Mouse (Mus musculus) frontal cortex, postnatal 10 days (tissue): Measurements from ENCODE around the gene Slc17a9.
A peak's percentile ranks its signal among the peaks of the same experiment; 100 is the strongest.
"Not testable (repeated sequence)": the region's sequence is repeated elsewhere in the genome, so short reads cannot be mapped to it uniquely, and the experiment has no call there.

Experiments
- DNase-seq, 2 experiments: peaks; one replicate each; pipeline ENCODE4 v3.0.0; 2022; ENCODE audit warnings: low spot score in 2 of 2, mixed read lengths in 1 of 2

Gene Slc17a9

DNA sequence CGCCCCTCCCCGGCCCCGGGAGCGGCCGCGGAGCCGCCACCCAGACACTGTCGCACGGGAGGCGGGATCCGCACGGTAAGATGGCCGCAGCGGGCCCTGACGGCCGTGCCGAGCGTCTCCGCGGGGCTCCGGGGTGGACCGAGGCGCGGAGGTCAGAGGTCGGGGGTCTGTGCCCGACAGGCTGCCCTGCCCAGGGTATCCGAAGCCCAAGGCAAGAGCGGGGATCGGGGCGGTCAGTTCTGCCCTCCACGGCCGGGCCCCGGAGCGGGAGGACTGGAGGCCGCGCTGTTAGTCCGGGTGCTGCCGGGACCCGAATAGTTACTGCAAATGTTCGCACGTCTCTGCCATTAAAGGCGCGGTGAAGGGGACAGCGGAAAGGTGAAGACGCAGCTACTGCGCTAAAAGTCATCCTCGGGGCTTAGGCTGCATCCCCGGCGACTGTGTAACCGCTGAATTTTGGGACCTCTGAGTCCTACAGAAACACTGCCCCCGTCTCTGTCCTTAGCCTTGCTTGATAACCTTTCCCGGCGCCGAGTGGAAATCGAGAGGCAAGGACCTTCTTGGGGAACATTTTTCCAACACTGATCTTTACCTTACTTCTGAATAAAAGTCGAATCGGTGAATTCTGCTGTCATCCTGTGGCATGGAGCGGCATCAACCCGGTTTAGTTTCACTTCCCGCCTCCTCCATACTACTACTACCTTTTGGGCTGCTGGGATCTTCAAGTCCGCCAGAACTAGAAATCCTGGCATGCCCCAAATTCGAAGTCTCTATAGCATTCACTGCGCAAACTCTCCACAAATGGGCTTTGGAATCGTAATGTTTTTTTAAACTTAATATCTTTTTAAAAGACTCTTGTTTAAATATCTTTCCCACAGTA lies 14.5 kb upstream of the Slc17a9 start:
- peak in 1 of 2 experiments; percentile 59 for DNase-seq

DNA sequence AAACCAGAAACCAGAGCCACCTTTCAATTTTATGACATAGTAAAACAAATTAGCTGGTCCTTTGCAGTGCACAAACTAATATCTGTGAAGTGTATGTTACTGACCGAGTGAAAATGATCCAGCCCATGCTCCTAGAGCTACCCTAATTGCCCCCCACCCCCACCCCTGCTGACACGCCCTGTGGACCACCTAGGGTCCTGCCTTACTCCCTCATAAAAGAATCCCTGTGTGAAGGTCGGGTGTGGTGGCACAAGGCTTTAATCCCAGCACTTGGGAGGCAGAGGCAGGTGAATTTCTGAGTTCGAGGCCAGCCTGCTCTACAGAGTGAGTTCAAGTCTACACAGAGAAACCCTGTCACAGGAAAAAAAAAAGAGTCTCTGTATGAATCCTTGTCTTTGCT lies 13.5 kb upstream of the Slc17a9 start:
- DNase-seq = no peak

DNA sequence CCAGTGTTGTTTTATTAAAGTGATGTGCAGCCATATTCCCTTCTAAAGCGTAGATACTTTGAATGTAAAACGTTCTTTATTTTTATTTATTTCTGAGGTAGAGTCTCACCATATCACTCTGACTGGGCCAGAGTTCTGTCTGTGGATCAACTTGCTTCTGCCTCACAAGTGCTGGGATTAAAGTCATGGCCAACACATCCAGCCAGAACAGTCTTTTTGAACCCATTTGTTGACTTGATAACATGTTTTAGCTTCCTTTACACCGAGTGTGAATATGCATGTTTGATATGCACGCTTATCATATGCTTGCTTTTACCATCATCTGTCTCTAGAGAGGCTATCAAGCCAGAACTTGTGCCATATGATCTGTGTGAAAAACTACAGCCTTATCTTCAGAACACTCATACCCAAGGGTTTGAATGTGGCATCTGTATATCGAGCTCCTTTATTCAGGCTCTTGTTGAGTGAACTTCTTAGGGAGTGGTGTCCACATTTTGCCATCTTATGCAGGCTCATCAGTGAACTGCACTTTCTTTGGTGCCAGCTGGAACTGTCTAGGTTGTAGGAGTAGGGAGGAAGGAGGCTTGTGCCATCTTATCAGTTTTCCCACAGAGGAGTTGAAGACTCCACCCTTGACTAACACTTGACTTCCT lies 12.9 kb upstream of the Slc17a9 start:
- DNase-seq = no peak

DNA sequence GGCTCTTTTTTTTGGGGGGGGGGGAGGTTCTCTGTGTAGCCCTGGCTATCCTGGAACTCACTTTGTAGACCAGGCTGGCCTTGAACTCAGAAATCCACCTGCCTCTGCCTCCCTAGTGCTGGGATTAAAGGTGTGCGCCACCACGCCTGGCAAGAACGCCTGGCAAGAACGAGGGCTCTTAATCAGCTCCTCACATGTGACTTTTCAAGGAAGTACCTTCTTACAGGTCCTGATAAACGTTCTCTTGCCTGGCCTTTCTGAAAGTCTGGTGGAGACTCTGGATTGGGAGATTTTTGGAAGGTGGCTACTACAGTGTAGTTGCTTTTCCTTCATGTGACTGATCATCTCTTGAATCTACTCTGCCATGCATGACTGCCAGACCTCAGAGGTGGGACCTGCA lies 2.3 kb upstream of the Slc17a9 start:
- not testable (repeated sequence) for DNase-seq

DNA sequence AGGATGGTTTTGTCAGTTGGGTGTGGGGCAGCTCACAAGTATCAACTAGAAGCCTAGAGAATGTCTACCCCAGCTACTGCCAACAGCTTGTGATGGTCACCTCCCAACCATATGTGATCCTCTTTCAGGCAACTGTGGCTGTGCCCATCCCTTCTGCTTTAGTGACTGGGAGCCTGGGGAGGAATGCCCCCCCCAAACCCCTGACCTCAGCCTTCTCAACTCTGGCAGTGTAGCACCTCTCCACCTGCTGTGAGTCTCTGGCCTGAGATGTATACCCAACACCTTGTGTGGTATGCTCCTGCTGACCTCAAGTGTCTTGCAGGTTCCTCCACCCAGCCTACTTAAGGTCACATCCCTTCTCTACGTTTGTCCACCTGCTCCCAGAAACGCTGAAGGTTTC lies 1.2 kb upstream of the Slc17a9 start:
- DNase-seq = no peak

DNA sequence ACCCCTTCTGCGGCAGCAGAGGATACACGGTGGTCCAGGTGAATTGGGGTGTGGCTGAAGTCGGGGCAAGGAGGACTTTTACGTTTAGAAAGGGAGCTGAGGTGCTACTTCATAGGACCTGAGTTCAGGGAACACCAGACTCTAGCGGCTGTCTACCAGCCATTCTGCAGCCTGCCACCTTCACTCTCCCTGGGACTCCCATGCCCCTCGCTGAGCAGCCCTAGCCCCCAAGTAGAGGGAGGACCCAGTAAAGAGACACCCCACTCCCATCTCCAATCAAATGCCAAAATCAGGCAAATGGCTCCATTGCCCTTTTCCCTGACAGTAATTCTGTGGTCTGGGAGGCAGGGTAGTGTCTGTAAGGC lies 333 bp downstream of the Slc17a9 start:
- DNase-seq = no peak

DNA sequence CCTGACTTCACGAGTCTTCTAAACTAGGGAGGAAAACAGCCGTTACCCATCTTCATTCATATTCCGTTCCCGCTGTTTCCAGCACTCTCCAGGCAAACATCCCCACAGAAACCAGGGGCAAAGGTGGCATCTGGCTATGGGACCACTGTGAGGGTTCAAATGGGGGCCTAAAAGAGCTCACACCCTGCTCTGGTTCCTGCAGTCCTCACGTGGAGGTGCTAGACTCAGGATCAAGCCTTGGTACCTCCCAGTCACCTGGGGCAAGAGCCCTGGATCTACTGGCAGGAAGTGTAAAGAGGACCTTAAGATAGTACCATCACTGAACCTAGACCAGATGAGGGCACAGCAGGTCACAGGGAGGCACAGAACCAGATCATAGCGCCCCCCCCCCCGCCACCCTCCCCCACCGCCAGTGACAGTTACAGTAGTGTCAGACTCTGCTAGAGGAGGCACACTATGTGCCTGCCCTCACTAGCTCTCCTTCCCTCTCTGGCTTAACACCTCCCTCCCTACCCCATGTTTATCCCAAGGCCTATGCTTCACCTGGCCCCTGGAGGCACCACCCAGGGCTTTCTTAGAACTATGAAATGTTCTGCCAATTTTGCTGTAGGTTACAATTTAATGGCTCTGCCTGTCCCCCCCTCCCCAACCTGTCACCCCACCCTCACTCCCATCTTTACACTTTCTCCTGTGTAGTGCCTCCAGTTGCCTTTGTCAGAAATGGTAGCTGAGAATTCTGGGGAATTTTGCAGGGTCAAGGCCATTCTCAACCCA lies 980 bp downstream of the Slc17a9 start:
- no peak for DNase-seq

DNA sequence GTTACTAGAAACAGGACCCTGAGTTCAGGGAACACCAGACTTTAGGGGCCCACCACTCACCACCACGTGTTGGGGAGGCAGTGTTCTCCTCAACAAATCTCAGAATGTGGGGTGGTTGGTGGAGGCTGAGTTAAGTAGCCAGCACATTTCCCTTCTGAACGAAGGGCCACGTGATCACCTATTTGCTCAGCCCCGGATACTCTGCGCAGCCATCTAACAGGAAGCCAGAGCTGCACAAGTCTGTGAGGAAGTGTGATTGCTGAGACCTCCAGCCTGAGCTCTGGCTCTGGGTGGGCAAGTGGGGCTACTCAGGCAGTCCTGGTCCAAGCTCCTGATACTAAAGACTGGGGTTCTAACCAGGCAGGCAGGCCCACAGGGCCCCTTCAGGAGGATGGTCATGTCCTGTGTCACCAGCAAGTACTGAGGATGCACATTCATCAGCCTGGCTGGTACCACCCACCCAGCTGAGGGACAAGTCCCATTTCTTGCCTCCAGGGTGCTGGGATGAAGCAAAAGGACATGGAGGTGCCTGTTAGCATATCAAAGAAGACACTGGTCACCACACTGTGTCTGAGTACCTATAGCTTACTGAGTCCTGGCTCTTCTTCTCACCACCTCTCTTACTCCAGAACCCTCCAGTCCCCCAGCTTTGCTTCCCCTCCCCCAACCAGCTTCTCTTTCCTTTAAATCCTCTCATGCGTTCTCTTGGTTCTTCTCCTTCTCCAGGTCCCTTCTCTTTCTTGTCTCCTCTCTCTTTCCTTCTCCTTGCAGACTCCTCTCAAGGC lies 1.8 kb downstream of the Slc17a9 start:
- no peak for DNase-seq

DNA sequence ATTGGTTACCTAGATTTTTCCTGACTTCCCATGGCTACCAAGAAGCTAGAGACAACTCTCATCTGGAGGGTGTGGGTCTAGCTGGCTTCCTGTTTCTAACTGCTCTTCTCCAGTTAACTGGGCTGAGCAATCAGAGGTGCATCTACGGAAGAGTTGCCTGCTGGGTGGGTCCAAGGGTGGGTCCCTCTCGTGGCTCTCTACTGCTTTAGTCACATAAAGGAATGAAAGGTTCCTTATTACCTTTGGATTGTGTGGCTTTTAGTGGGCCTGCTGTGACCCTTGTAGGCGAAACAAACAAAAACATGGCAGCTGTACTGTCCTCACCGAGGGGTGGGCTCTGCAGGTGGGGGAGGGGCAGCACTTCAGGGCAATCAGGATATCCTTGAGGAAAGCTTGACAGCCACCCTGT lies 2.6 kb downstream of the Slc17a9 start:
- DNase-seq = no peak

DNA sequence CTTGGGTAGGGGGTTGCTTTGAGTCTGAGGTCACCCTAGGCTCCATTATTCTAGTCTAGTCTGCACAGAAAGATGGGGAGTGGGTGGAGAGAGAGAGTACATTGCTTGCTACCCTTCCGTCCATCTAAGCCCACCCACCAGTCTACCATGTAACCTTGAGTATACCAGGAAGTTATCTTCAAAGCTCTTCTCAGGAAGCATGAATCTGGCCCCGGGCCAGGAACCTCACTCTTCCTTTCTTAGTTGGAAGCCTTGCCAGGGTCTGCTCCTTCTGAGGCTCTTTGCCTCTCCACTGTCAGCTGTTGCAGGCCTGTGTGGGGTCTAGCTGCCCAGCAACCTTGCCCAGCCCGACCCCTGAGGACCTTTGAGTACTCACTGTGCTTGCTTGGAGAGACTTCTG lies 6.0 kb downstream of the Slc17a9 start:
- DNase-seq = no peak

DNA sequence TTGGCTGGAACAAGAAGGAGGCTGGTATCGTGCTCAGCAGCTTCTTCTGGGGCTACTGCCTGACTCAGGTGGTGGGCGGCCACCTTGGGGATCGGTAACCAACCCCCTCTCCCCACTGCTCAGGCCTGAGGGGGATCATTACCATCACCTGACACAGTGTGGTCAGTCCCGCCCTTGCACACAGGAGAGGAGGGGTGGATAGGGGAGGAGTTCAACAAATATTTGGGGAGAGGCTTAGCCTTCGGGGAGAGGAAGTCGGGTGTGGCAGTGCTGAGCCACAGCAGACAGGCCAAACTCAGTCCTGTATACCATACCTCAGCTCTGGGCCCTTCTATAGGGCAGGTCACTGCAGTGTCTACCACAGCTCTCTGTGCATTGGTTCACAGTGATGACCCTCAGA lies 6.9 kb downstream of the Slc17a9 start:
- no peak for DNase-seq

DNA sequence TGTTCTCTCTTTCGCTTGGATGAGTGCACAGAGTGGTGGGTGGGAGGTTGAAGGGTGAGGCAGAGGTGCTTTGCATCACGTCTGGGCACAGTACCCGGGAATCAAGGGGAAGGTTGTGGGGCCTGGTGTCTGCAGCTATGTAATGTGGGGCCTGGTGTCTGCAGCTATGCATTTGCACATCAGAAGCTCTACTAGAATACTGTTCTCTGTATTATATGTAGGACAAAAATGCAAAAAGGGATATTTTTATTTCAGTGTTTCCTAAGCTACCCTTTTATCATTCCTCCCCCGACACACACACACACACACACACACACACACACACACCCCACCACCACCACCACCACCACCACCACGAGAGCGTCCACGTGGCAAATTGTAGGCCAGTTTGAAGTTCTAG lies 10.2 kb downstream of the Slc17a9 start:
- no peak for DNase-seq

DNA sequence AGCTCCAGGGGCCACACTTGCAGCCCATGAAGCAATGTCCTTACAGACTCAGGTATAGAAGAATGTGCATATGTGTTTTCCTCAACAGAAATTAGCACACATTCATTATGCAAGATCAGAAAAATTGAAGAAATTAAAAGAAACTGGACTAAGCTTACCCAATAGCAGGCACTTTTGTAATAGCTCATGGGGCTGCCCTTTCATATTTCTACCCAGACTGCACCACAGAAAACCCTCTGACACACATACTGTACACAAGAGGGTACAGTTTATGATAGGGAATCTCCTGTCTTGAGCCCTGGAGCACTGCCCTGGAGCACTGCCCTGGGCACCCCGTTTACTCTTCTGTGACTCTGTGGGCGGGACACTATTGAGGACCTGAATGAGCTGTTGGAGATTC lies 12.9 kb downstream of the Slc17a9 start:
- no peak for DNase-seq

DNA sequence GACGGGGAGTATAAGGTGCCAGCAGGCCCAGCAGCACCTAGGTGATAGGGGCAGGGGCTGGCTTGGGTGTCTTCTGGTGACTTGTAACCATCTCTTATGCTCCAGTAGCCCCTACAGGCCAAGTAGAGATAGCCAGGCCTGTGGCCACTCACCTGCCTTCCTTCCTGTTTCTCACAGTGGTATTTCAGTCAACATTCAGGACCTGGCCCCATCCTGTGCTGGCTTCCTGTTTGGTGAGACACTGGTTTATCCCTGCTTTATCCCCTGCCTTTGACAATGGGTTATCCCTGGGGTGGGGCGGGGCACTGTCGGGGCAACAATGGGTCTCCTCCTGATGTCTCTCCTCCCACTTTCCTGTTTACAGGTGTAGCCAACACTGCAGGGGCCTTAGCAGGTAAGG lies 15.3 kb downstream of the Slc17a9 start:
- DNase-seq = no peak

DNA sequence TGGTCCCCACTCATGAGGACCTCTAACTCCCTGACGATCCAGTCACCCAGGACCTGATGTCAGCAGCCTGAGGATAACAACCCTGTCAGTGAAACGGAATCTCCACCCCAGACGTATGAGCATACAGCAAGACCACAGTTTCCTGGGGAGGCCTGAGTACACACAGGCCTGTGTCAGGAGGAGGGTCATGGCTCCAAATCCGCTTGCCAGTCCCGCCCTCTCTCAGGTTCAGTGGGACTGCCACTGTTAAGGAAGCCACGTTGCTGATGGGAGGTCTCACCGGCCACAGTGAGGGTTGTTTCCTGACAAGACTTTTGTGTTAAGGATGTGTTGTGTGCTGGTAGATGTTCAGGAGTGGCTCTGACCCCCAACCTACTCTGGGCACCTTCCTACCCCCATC lies 16.4 kb downstream of the Slc17a9 start:
- no peak for DNase-seq

DNA sequence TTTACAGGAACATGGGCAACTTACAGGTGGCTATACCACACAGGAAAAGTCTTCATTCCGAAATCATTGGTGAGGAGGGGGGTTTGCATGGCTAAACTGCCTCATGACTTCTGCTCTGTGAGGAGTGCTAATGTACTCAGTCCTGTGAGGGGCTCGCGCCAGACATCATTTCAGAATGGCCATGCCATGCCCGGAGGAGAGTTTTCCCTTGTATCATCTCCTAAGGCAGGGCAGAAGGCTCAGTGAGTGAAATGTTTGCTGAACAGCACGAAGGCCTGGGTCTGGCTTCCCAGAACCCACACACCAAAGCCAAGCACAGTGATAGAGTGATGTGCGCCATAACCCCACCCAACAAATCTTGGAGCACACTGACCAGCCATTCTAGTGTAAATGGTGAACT lies 17.8 kb downstream of the Slc17a9 start:
- DNase-seq = no peak

DNA sequence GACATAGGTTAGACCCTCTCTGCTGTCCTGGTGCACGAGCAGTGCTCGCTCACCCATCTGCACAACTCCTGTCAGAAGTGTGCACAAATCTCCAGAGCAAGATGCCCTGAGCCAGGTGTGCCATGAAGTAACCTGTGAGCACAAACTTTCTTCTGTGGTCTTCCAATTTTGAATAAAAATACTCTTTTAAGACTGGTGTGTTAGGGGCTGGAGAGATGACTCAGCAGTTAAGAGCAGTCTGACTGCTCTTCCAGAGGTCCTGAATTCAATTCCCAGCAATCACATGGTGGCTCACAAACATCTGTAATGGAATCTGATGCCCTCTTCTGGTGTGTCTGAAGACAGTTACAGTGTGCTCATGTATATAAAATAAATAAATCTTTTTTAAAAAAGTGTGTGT lies 18.3 kb downstream of the Slc17a9 start:
- DNase-seq = no peak

DNA sequence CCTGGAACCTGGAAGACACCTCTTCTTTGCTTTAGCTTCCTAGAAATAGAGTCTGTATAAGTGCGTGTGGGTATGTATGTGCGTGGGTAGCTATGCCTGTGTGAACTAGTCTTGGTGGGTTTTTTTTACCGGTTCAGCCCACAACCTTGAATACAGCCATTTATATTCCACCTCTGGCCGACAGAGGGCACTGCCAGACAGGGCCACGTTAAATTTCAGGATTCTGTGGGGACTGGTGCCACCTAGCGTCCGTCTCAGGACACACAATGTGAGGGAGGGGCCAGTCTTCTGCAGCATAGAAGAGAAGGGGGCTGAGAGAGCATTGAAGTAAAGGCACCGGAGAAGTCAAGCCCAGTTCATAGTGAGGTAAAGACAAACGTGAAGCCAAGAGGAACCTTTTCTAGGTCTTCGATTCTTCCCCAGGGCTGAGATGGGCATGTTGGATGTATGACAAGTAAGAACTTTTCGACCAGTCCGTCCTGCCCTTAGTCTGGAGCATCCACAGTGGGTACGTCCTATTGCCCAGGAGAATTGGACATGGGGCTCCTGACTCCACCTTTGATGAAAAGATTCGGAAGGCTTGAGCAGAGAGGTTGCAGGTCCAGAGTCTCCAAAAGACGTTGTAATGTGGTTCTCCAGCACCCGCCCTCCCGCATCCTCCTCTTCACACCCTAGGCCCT lies 20.3 kb downstream of the Slc17a9 start:
- peak; percentile 59 to 85 for DNase-seq

DNA sequence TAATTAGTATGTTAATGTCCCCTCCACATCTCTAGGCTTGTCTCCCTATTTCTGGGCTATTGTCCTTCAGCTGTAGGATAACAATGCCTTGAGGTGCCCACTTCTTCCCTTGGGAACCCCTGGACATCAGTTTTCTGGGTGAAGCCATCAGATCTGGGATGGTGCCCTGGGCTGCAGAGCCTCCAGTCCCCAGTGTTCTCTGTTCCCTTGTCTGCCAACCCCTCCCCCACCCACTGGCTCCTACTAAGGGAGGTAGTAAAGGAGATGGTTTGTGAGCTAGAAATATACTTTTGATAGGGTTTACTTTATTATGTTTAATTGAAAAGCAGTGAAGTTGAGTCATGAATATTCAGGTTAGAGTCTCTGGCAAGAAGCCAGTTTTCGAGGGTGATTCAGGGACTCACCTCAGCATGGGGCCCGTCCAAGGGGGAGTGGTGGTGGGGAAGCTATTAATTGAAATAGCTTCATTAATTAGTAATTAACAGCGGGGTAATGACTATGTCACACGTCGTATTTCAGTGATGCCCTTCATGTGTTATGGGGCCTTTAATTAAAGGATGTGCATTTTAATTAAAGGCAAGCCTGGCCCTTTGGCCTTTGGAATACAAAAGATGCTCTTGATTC lies 21.6 kb downstream of the Slc17a9 start:
- no peak for DNase-seq

DNA sequence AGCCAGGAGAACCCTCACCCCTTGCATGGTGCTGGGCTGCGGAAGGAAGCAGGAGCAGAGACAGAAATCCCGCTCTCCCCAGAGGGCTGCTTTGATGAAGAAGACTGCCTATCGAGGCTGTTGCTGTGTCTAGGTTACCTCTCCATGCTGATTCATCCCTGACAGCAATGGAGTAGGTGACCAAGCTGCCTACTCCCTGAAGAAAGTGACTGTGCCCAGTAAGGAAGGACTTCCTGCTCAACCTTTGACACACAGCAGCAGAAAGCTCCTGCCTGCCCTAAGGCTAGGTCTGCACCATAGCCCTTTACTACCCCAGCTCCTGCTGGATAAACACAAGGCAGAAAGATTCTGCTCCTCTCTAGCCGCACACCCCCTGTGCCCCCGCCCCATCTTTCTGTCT lies 23.8 kb downstream of the Slc17a9 start:
- DNase-seq = no peak
